17 mouse cellular contexts compared by ENCODE assay signal in the genomic region with DNA sequence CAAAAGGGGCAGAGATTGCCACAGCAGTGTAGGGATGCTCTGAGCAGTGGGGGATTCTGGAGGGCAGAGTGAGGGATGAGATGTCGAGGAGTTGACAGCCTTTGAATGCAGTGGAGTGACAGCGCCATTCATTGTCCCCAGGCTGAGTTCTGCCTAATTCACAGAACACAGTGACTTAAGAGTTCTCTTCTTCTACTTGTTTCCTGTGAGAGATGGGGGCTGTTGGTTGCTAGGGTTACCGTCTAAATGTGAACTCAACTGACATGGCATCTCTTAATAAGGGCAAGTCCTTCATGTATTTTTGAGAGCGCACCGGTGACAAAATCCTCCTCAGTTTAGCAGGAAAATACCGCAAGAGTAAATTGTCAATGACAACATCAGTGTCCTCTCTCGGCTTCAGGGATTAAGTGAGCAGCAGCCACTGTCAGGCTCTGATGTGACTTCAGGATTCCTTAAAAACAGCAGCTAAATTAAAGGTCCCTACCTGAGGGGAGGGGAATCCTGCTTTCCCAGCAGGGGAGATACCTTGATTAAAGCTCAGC.
DNase-seq lines count a peak whose midpoint lies in the region; ATAC-seq lines count a peak whose summit lies in the region.
"Had no signal": no experiment of that assay in that cellular context is flagged by ENCODE, and none has a peak within 500 bp of the region (broad histone marks: within the 10 kb centered on the region; RNA-seq: fewer than 3 reads in every experiment).

No protein-coding gene starts in this region.

- H3K27me3 ChIP-seq in forebrain, embryonic 10.5 days (ENCODE audit: poor library complexity, severe bottlenecking) = no peaks in the 10 kb centered on the region
- no peaks in the 10 kb centered on the region for H3K27me3 ChIP-seq in hindbrain, embryonic 13.5 days
- H3K27me3 ChIP-seq in midbrain, embryonic 16.5 days (ENCODE audit: control insufficient read depth, insufficient read depth, low read depth, low read length) = no peaks in the 10 kb centered on the region
- H3K27me3 ChIP-seq: heart, embryonic 13.5 days; lung, embryonic 15.5 days; megakaryocyte, embryonic 14.5 days had no signal

- H3K36me3 ChIP-seq in forebrain, embryonic 10.5 days (replicated peaks) = no peaks in the 10 kb centered on the region
- no peaks in the 10 kb centered on the region for H3K36me3 ChIP-seq in hindbrain, embryonic 13.5 days
- no peaks in the 10 kb centered on the region for H3K36me3 ChIP-seq in midbrain, embryonic 16.5 days (ENCODE audit: control insufficient read depth, insufficient read depth, low read length)
- H3K36me3 ChIP-seq: heart, embryonic 13.5 days; lung, embryonic 15.5 days had no signal

- no peaks in the 10 kb centered on the region for H3K9me3 ChIP-seq in forebrain, embryonic 10.5 days
- no peaks in the 10 kb centered on the region for H3K9me3 ChIP-seq in hindbrain, embryonic 13.5 days
- no peaks in the 10 kb centered on the region for H3K9me3 ChIP-seq in midbrain, embryonic 16.5 days (replicated peaks; ENCODE audit: control insufficient read depth, low read length, poor library complexity, severe bottlenecking)
- H3K9me3 ChIP-seq: heart, embryonic 13.5 days; lung, embryonic 15.5 days; megakaryocyte, embryonic 14.5 days had no signal

- ATAC-seq in hindbrain, embryonic 13.5 days (ENCODE audit: low FRiP score) = peak; percentile 62
- peak; percentile 81 for ATAC-seq in midbrain, embryonic 16.5 days
- ATAC-seq: CD4-positive, CD25-positive, alpha-beta regulatory T cell, adult 4 months had no signal

- 51% methylated on average over 7 of the region's 7 CpGs for WGBS in forebrain, embryonic 10.5 days
- WGBS in hindbrain, embryonic 13.5 days = 11% methylated on average over 7 of the region's 7 CpGs
- WGBS in midbrain, embryonic 16.5 days = 7% methylated on average over 7 of the region's 7 CpGs

- H3K27ac ChIP-seq in forebrain, embryonic 10.5 days = peak overlapping the region; percentile 59; the same call in 1 of the 2 replicates
- H3K27ac ChIP-seq in hindbrain, embryonic 13.5 days = peak overlapping the region; percentile 74
- peak overlapping the region; percentile 58 for H3K27ac ChIP-seq in midbrain, embryonic 16.5 days (ENCODE audit: low read length)
- H3K27ac ChIP-seq: heart, embryonic 13.5 days; left cerebral cortex, adult 2 months; lung, embryonic 15.5 days had no signal

- H3K4me3 ChIP-seq in forebrain, embryonic 10.5 days = peak overlapping the region; percentile 26; the same call in 1 of the 2 replicates
- H3K4me3 ChIP-seq in hindbrain, embryonic 13.5 days = peak overlapping the region; percentile 2; the same call in 1 of the 2 replicates
- peak overlapping the region; percentile 9; the same call in 1 of the 2 replicates for H3K4me3 ChIP-seq in midbrain, embryonic 16.5 days (ENCODE audit: low read depth, low read length)
- H3K4me3 ChIP-seq: heart, embryonic 13.5 days; left cerebral cortex, adult 2 months; lung, embryonic 15.5 days; megakaryocyte, embryonic 14.5 days had no signal

- peak overlapping the region; percentile 43 for H3K4me2 ChIP-seq in hindbrain, embryonic 13.5 days
- peak overlapping the region; percentile 48 for H3K4me2 ChIP-seq in midbrain, embryonic 16.5 days (ENCODE audit: low read length)
- H3K4me2 ChIP-seq: heart, embryonic 13.5 days; lung, embryonic 15.5 days had no signal

- H3K4me1 ChIP-seq in forebrain, embryonic 10.5 days = peaks cover 27% of the 10 kb centered on the region
- H3K4me1 ChIP-seq in hindbrain, embryonic 13.5 days (replicated peaks) = peaks cover 26% of the 10 kb centered on the region
- peaks cover 16% of the 10 kb centered on the region for H3K4me1 ChIP-seq in midbrain, embryonic 16.5 days (ENCODE audit: control insufficient read depth, insufficient read depth, low read length)
- H3K4me1 ChIP-seq: heart, embryonic 13.5 days; lung, embryonic 15.5 days had no signal

- DNase-seq in embryo, embryonic 10 days (ENCODE audit: low spot score) = peak; percentile 55
- DNase-seq in forebrain, embryonic 10.5 days (ENCODE audit: extremely low spot score, low spot score) = no peak
- no peak for DNase-seq in kidney, postnatal 4 days
- no peak for DNase-seq in urinary bladder, postnatal 4 days (ENCODE audit: low spot score in 2 of 2)
- no peak for DNase-seq in MN1 (ENCODE audit: low spot score)
- DNase-seq: adrenal gland, postnatal 25 days; gastrocnemius, postnatal 10 days; kidney, postnatal 36 days; liver; thymus, postnatal 36 days had no signal

- H3K9ac ChIP-seq in hindbrain, embryonic 13.5 days = peak overlapping the region; percentile 40; the same call in 1 of the 2 replicates
- H3K9ac ChIP-seq in midbrain, embryonic 16.5 days (ENCODE audit: low read depth, low read length) = peak overlapping the region; percentile 39; the same call in 1 of the 2 replicates
- H3K9ac ChIP-seq: heart, embryonic 13.5 days; lung, embryonic 15.5 days had no signal
